Mouse (Mus musculus) liver, adult (tissue): ENCODE data around the gene Acot13.

Experiments used
- GATA4 ChIP-seq: IDR thresholded peaks from 2 replicates; pipeline ENCODE4 v1.6.1; 2014; ENCODE audit warnings: mild to moderate bottlenecking, low read length; ENCODE audit not compliant: insufficient replicate concordance

The Acot13 gene

GRCm38 (mm10) chr13:24806079-24806478, 25.3 kb downstream of the Acot13 start:
- TF ChIP-seq GATA4: no peak

GRCm38 (mm10) chr13:24803196-24803595, 28.1 kb downstream of the Acot13 start:
- no peak for TF ChIP-seq GATA4

GRCm38 (mm10) chr13:24802131-24802691, 29.1 kb downstream of the Acot13 start:
- TF ChIP-seq GATA4: no peak

- TF ChIP-seq GATA4: no peak
These were observed 29.9 kb downstream of the Acot13 start, which contains the start of gene BC005537 for GRCm38 (mm10) chr13:24801308-24801921. Gene BC005537 (plus strand): TSS chr13:24801657.

GRCm38 (mm10) chr13:24800674-24801307, 30.5 kb downstream of the Acot13 start:
- no peak for TF ChIP-seq GATA4

- peak; percentile 58; the same call in 1 of the 2 replicates for TF ChIP-seq GATA4
These were observed 31.2 kb downstream of the Acot13 start for GRCm38 (mm10) chr13:24799925-24800673.

- no peak for TF ChIP-seq GATA4
These were observed 32.0 kb downstream of the Acot13 start for GRCm38 (mm10) chr13:24799378-24799777.

- no peak for TF ChIP-seq GATA4
These were observed 32.7 kb downstream of the Acot13 start for GRCm38 (mm10) chr13:24798686-24799085.

GRCm38 (mm10) chr13:24792411-24793045, 38.8 kb downstream of the Acot13 start:
- TF ChIP-seq GATA4: no peak

GRCm38 (mm10) chr13:24791349-24791748, 40.0 kb downstream of the Acot13 start:
- no peak for TF ChIP-seq GATA4

- no peak for TF ChIP-seq GATA4
These were observed 43.9 kb downstream of the Acot13 start for GRCm38 (mm10) chr13:24787477-24787876.

- TF ChIP-seq GATA4: no peak
These were observed 45.3 kb downstream of the Acot13 start for GRCm38 (mm10) chr13:24786014-24786490.

- no peak for TF ChIP-seq GATA4
These were observed 49.4 kb downstream of the Acot13 start for GRCm38 (mm10) chr13:24781916-24782315.

- TF ChIP-seq GATA4: peak; percentile 73; the same call in 1 of the 2 replicates
These were observed 52.5 kb downstream of the Acot13 start for GRCm38 (mm10) chr13:24778706-24779380.
